Mouse (Mus musculus) CD4-positive, CD25-positive, alpha-beta regulatory T cell, adult 2 months (primary cell): ENCODE results near the gene Chrna10.

Experiments
- DNase-seq: peaks from one replicate; pipeline ENCODE4 v3.0.0-alpha.2; 2012; ENCODE audit warnings: low read depth, low spot score

Chrna10 gene

DNA sequence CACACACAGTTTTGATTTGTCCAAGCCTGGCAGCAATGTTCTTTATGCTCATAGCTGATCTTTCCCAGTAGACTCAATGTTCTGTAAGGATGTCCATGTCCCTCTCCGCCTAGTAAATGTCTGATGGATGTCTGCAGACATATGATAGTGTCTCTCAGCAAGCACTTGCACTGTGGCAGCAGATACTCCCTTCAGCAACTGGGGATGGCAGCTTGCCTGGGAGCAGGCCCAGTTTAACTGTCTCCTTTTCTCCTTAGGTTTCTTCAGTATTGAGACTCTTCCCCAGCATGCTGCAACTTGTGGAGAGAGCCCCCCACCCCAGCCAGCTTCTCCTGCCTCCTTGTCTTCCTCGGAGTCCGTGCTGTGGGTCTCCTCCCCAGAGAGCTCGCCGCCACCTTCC is 34.8 kb downstream of the Chrna10 start:
- DNase-seq: no peak

GRCm38 (mm10) chr7:102080311-102080710 is 36.3 kb downstream of the Chrna10 start:
- no peak for DNase-seq

GRCm38 (mm10) chr7:102078517-102078916 is 38.1 kb downstream of the Chrna10 start:
- DNase-seq: peak; percentile 67

DNA sequence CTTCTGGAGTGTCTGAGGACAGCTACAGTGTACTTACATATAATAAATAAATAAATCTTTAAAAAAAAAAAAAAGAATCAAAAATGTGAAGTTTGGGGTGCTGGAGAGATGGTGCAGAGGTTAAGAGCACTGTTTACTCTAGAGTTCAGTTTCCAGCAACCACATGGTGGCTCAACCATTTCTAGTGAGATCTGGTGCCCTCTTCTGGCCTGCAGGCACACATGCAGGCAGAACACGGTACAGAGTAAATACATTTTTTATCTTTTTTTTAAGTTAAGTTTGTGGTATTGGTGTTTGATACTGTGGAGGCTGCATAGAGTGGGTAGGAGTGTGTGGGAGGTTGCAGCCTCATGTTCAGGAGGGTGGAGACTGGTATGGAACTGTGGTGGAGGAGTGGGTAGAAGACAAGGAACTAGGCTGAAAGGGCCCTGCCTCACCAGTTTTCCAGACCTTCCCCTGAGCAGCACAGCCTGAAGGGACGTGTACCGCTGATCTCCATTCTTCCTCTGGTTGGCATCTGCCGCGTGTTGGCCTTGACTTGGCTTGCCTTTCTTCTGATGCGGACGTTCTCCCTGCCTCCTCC is 39.8 kb downstream of the Chrna10 start:
- DNase-seq: peak; percentile 73

DNA sequence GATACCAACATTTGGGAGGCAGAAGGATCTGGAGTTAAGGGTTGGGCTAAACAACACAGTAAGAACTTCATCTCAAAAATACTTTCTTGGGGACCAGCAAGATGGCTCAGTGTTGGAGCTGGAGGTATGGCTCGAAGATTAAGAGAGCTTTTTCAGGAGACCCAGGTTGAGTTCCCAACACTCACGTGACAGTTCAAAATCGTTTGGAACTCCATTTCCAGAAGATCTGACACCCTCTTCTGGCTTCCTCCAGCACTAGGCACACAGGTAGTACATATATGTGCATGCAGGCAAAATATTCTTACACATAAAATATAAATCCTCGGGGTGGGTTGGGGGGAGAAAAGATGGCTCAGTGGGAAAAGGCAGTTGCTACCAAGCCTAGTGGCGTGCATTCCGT is 50.3 kb downstream of the Chrna10 start:
- DNase-seq: no peak

DNA sequence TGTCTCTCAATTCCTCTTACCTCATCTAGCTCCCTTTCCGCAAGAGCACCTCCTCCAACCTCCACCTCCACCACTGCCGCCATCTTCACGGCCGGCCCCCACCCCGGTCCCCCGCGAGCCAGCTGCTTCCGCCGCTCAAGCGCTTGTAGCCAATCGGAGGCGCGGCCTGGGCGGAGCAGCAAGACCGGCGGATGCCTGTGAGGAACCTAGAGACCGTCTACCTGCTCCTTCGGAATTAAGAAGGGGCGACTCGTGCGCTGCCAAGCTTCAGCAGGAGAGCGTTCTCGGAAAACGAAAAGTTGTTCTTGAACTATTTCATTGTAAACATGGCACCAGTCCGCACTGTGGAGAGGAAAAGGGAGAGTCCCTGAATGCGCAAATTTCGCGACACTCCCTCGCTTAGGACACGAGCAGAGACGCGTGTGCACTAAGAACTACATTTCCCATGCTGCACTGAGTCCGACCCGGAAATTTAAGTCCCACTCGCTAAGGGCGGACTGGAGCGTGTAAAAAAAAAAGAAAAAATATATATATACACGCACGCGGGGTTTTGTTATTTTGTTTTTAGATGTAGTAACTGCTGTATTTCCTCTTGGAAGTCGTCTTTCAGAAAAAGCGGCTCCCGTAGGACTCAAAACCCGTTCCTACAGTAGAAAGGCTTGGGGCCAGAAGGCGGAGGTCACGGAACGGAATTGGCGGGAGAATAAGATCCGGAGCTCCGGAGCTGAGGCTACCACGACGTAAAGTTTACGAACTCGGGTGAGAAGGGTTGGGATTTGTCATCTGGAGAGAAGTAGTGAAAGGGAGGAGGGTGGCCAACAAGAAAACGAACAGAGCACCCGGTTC is 51.4 kb downstream of the Chrna10 start, which contains the start of the genes Rnf121, Xndc1 and Xntrpc:
TSS of gene Rnf121 (minus strand) at position 424 of the 846 bp plus-strand sequence.
TSS of gene Xndc1 (plus strand) at position 466 of the 846 bp plus-strand sequence.
TSS of gene Xntrpc (plus strand) at position 668 of the 846 bp plus-strand sequence.
- DNase-seq: peak; percentile 93

GRCm38 (mm10) chr7:102064655-102065045 is 52.0 kb downstream of the Chrna10 start:
- DNase-seq: peak; percentile 11

GRCm38 (mm10) chr7:102063891-102064290 is 52.7 kb downstream of the Chrna10 start:
- DNase-seq: no peak

DNA sequence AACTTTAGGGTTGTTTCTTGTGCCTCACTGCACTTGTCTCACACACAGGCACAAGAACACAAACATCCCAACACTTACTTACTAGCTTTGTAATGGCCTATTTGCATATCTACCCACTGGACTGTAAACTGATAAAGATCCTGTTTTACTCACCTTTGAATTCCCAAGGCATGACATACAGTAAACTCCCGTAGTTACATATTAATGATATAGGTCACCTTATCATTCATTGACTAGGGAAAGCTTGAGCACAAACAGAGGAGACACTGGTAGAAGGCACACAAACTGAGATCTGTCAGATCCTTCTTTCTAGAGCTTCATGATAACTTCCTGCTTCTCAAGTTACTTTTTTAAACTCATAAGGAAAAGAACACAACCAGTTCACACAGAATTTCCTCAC is 54.4 kb downstream of the Chrna10 start:
- no peak for DNase-seq

GRCm38 (mm10) chr7:102061353-102061752 is 55.3 kb downstream of the Chrna10 start:
- DNase-seq: no peak
